Mouse (Mus musculus) liver, embryonic 11.5 days (tissue): ENCODE results near the gene Sh3bgrl2. TPM values are rescaled to one million over a fixed set of nuclear protein-coding genes. Genes with fewer than 3 reads are reported as not detected.

ENCODE experiments used
- ATAC-seq: fragments of 200-750 bp; cut with Nextera tagmentation; replicated peaks from 2 replicates; pipeline ENCODE4 v1.8.0; 2017; ENCODE audit warnings: moderate number of reproducible peaks, mild to moderate bottlenecking, moderate TSS enrichment, moderate library complexity; ENCODE audit not compliant: low FRiP score
- DNase-seq: peaks from one replicate; pipeline ENCODE4 v3.0.0-alpha.2; 2017; ENCODE audit warnings: low spot score
- H3K27ac ChIP-seq: fragments of 300-500 bp; sonication (generic); 2 replicates; pipeline ENCODE4 v1.5.1; 2014; ENCODE audit warnings: mild to moderate bottlenecking, low read depth, low read length, control low read depth
- H3K27me3 ChIP-seq: fragments of 300-500 bp; sonication (generic); replicated peaks from 2 replicates; pipeline ENCODE4 v1.6.1; 2014; ENCODE audit warnings: low read length, mixed read lengths; ENCODE audit not compliant: control insufficient read depth, insufficient read depth
- H3K36me3 ChIP-seq: fragments of 300-500 bp; sonication (generic); 2 replicates; pipeline ENCODE4 v1.6.1; 2014; ENCODE audit warnings: mild to moderate bottlenecking, low read length, moderate library complexity, mixed read lengths; ENCODE audit not compliant: control insufficient read depth, insufficient read depth
- H3K4me1 ChIP-seq: fragments of 300-500 bp; sonication (generic); replicated peaks from 2 replicates; pipeline ENCODE4 v1.6.1; 2014; ENCODE audit warnings: low read length, mixed read lengths; ENCODE audit not compliant: control insufficient read depth, insufficient read depth
- H3K4me2 ChIP-seq: fragments of 300-500 bp; sonication (generic); 2 replicates; pipeline ENCODE4 v1.6.1; 2014; ENCODE audit warnings: mild to moderate bottlenecking, control low read depth, moderate library complexity
- H3K4me3 ChIP-seq: fragments of 300-500 bp; sonication (generic); 2 replicates; pipeline ENCODE4 v1.5.1; 2014; ENCODE audit warnings: low read depth, low read length, control low read depth
- H3K9ac ChIP-seq: fragments of 300-500 bp; sonication (generic); 2 replicates; pipeline ENCODE4 v1.6.1; 2014; ENCODE audit warnings: low read depth, low read length, control low read depth
- H3K9me3 ChIP-seq: fragments of 300-500 bp; sonication (generic); 2 replicates; pipeline ENCODE4 v1.6.1; 2016; ENCODE audit warnings: low read length, inconsistent platforms, mixed read lengths; ENCODE audit not compliant: control insufficient read depth
- WGBS: fragments of 180-500 bp; shearing (Covaris S2); extraction: QIAGEN DNeasy Blood & Tissue Kit; methylation state at CpG from one replicate; pipeline ENCODE4 v1.1.7; 2014; 5-methylcytosine and 5-hydroxymethylcytosine counted together
- polyA plus RNA-seq: library from polyadenylated mRNA; unstranded; fragments of >200 nt; fragmentation: Nextera tagmentation; extraction: Ambion mirVana; gene quantifications from 2 replicates; pipeline ENCODE4 v1.2.1, GENCODE M21; 2014

Gene Sh3bgrl2
- polyA plus RNA-seq, 1 experiment from 2014 or later: 17.2 TPM

GRCm38 (mm10) chr9:83539809-83540491, 8.2 kb upstream of the Sh3bgrl2 start:
- DNase-seq (no peak), ATAC-seq (no peak)
- Histone ChIP-seq H3K4me1 (no peaks in the 10 kb centered on the region; the same call in 1 of the 2 replicates), H3K4me2 (no peak overlapping the region), H3K27ac (no peak overlapping the region; the same call in 1 of the 2 replicates), H3K9me3 (no peaks in the 10 kb centered on the region), H3K9ac (no peak overlapping the region), H3K36me3 (no peaks in the 10 kb centered on the region), H3K27me3 (no peaks in the 10 kb centered on the region), H3K4me3 (no peak overlapping the region)
- 78% methylated on average over 14 of the region's 14 CpGs for WGBS

- ATAC-seq (no peak), DNase-seq (no peak)
Observed at GRCm38 (mm10) chr9:83540492-83540857, 7.7 kb upstream of the Sh3bgrl2 start.

GRCm38 (mm10) chr9:83540975-83541374, 7.2 kb upstream of the Sh3bgrl2 start:
- Histone ChIP-seq H3K4me2 (no peak overlapping the region), H3K4me1 (no peaks in the 10 kb centered on the region; the same call in 1 of the 2 replicates), H3K9ac (no peak overlapping the region), H3K9me3 (no peaks in the 10 kb centered on the region), H3K27ac (no peak overlapping the region), H3K4me3 (no peak overlapping the region), H3K27me3 (no peaks in the 10 kb centered on the region), H3K36me3 (no peaks in the 10 kb centered on the region)
- ATAC-seq (no peak), DNase-seq (no peak)
- 65% methylated on average over 3 of the region's 3 CpGs for WGBS

More at GRCm38 (mm10) chr9:83540492-83540857, 7.7 kb upstream of the Sh3bgrl2 start:
- WGBS: 80% methylated on average over 4 of the region's 4 CpGs
- H3K36me3 ChIP-seq: no peaks in the 10 kb centered on the region
- H3K9ac ChIP-seq: no peak overlapping the region
- no peak overlapping the region; the same call in 1 of the 2 replicates for H3K27ac ChIP-seq
- no peaks in the 10 kb centered on the region for H3K9me3 ChIP-seq
- no peaks in the 10 kb centered on the region; the same call in 1 of the 2 replicates for H3K4me1 ChIP-seq
- no peaks in the 10 kb centered on the region for H3K27me3 ChIP-seq
- no peak overlapping the region for H3K4me3 ChIP-seq
- no peak overlapping the region for H3K4me2 ChIP-seq

DNA sequence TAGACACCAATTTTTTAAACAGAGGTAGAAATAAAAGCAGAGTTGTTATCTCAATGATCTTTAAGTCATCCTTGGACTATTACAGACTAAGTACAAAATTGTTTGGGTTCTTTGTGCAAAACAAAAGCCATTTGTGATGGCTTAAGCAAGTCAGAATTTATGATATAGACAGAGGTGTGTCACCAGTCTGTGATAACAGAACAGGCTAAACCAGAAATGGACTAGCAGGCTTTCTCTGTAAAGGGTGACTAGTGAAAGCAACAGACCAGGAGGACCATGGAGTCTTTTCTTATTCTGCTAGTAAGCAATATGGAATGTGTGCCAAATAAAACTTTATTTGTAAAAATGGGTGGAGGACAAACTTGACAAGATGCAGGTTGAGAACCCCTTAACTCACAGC, 2.9 kb upstream of the Sh3bgrl2 start:
- DNase-seq: no peak
- no peaks in the 10 kb centered on the region for H3K9me3 ChIP-seq
- no peak for ATAC-seq
- no peak overlapping the region for H3K4me2 ChIP-seq
- no peaks in the 10 kb centered on the region for H3K4me1 ChIP-seq
- H3K4me3 ChIP-seq: no peak overlapping the region
- H3K27ac ChIP-seq: no peak overlapping the region
- 0 out of 2 replicates have a peak, but pooled peaks cover 3% of the 10 kb centered on the region for H3K27me3 ChIP-seq
- H3K9ac ChIP-seq: no peak overlapping the region
- no peaks in the 10 kb centered on the region for H3K36me3 ChIP-seq

- 0 out of 2 replicates have a peak, but pooled peaks cover 3% of the 10 kb centered on the region for H3K27me3 ChIP-seq
- DNase-seq (no peak), ATAC-seq (no peak)
- H3K27ac ChIP-seq: no peak overlapping the region
- H3K4me2 ChIP-seq: no peak overlapping the region
- H3K9me3 ChIP-seq: no peaks in the 10 kb centered on the region
- WGBS: 62% methylated on average over 7 of the region's 7 CpGs
- H3K4me1 ChIP-seq: no peaks in the 10 kb centered on the region
- H3K4me3 ChIP-seq: no peak overlapping the region
- no peak overlapping the region for H3K9ac ChIP-seq
- H3K36me3 ChIP-seq: no peaks in the 10 kb centered on the region
Observed at GRCm38 (mm10) chr9:83546316-83546715, 1.8 kb upstream of the Sh3bgrl2 start.

DNA sequence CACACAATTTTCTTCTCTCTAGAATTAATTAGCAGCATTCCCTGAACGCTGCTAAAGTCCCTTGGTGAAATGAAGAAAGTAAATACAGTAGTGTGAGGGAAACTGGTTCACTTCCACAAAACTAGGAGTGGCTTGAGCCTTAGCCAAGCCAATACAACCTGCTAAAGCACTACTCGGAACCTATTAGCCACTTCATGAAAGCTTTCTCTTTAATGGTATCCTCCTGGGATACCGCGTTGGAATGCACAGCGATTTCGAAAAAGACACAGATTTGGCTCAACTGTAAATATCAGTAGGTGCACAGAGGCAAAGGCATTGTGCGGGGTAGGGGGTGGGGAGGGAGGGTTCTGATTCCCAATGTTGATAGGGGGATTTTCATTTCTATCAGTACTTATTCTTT, 898 bp upstream of the Sh3bgrl2 start:
- Histone ChIP-seq H3K9me3 (no peaks in the 10 kb centered on the region), H3K4me3 (no peak overlapping the region), H3K9ac (no peak overlapping the region), H3K4me2 (no peak overlapping the region), H3K27ac (no peak overlapping the region), H3K36me3 (no peaks in the 10 kb centered on the region), H3K4me1 (no peaks in the 10 kb centered on the region), H3K27me3 (0 out of 2 replicates have a peak, but pooled peaks cover 3% of the 10 kb centered on the region)
- WGBS: 82% methylated on average over 7 of the region's 7 CpGs
- no peak for ATAC-seq
- no peak for DNase-seq

GRCm38 (mm10) chr9:83549866-83550265, 1.7 kb downstream of the Sh3bgrl2 start:
- Histone ChIP-seq H3K27me3 (0 out of 2 replicates have a peak, but pooled peaks cover 3% of the 10 kb centered on the region), H3K9ac (no peak overlapping the region), H3K9me3 (no peaks in the 10 kb centered on the region), H3K4me3 (no peak overlapping the region), H3K4me1 (no peaks in the 10 kb centered on the region), H3K27ac (no peak overlapping the region), H3K4me2 (no peak overlapping the region), H3K36me3 (no peaks in the 10 kb centered on the region)
- no peak for DNase-seq
- WGBS: 88% methylated on average over 6 of the region's 6 CpGs
- ATAC-seq: no peak

GRCm38 (mm10) chr9:83551116-83551515, 3.0 kb downstream of the Sh3bgrl2 start:
- no peaks in the 10 kb centered on the region for H3K4me1 ChIP-seq
- H3K27ac ChIP-seq: no peak overlapping the region
- no peaks in the 10 kb centered on the region for H3K9me3 ChIP-seq
- H3K4me2 ChIP-seq: no peak overlapping the region
- H3K4me3 ChIP-seq: no peak overlapping the region
- H3K36me3 ChIP-seq: no peaks in the 10 kb centered on the region
- no peak for DNase-seq
- no peak for ATAC-seq
- WGBS: 74% methylated on average over 7 of the region's 7 CpGs
- H3K9ac ChIP-seq: no peak overlapping the region
- H3K27me3 ChIP-seq: 0 out of 2 replicates have a peak, but pooled peaks cover 3% of the 10 kb centered on the region

DNA sequence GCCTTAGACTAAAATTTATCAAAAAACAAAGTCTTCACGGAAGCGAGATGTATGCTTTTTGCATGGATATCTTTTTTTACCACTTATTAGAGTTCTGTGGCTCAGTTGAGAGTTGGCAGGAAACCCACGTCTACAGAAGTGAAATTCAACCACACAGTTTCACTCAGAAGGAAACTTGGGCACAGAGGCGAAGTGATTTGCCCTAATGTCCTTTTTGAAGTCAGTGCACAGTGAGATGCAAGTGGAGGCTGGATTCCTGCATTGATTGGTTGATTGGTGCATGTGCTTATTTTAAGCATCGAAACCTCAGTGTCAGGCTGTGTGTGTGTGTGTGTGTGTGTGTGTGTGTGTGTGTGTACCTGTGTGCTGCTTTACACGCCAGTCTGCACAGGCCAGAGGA, 3.5 kb downstream of the Sh3bgrl2 start:
- Histone ChIP-seq H3K4me2 (no peak overlapping the region), H3K4me3 (no peak overlapping the region), H3K9ac (no peak overlapping the region), H3K36me3 (no peaks in the 10 kb centered on the region), H3K4me1 (peaks cover 4% of the 10 kb centered on the region), H3K27me3 (0 out of 2 replicates have a peak, but pooled peaks cover 3% of the 10 kb centered on the region), H3K9me3 (no peaks in the 10 kb centered on the region), H3K27ac (no peak overlapping the region)
- DNase-seq (no peak), ATAC-seq (no peak)
- WGBS: 76% methylated on average over 6 of the region's 6 CpGs
